Mouse (Mus musculus) liver, adult 2 months (tissue): ENCODE measurements around the gene Pnmal1.

Source experiments
- CTCF ChIP-seq: fragments of 200-500 bp; IDR thresholded peaks from 2 replicates; pipeline ENCODE4 v1.5.1; 2011; ENCODE audit warnings: low read depth, low read length, control low read depth
- POLR2A ChIP-seq: fragments of 200-500 bp; IDR thresholded peaks from 2 replicates; pipeline ENCODE4 v1.6.1; 2011; ENCODE audit warnings: low read length, control low read depth; ENCODE audit not compliant: insufficient read depth; ENCODE audit errors: extremely low read depth

- TF ChIP-seq POLR2A (no peak), CTCF (peak; percentile 90)
Observed at GRCm38 (mm10) chr7:16913806-16914452, 45.5 kb upstream of the Pnmal1 start.
